Mouse (Mus musculus) intestine, embryonic 16.5 days (tissue): Measurements from ENCODE around the gene Ctxn2. TPM values are rescaled to one million over a fixed set of nuclear protein-coding genes. Genes with fewer than 3 reads are reported as not detected.
A peak's percentile ranks its signal among the peaks of the same experiment; 100 is the strongest.
"Not testable (repeated sequence)": the region's sequence is repeated elsewhere in the genome, so short reads cannot be mapped to it uniquely, and the experiment has no call there.

ENCODE experiments used
- ATAC-seq: fragments of 200-750 bp; cut with Nextera tagmentation; 2 replicates; pipeline ENCODE4 v1.8.0; 2017; ENCODE audit warnings: moderate TSS enrichment, moderate library complexity
- H3K27ac ChIP-seq: fragments of 300-500 bp; sonication (generic); 2 replicates; pipeline ENCODE4 v1.5.1; 2014; ENCODE audit warnings: mild to moderate bottlenecking, low read length
- H3K27me3 ChIP-seq: fragments of 300-500 bp; sonication (generic); replicated peaks from 2 replicates; pipeline ENCODE4 v1.6.1; 2014; ENCODE audit warnings: low read length, control low read depth, mixed read lengths; ENCODE audit not compliant: control insufficient read depth, insufficient read depth
- H3K36me3 ChIP-seq: fragments of 300-500 bp; sonication (generic); 2 replicates; pipeline ENCODE4 v1.6.1; 2014; ENCODE audit warnings: low read length, control low read depth; ENCODE audit not compliant: control insufficient read depth, insufficient read depth
- H3K4me1 ChIP-seq: fragments of 300-500 bp; sonication (generic); 2 replicates; pipeline ENCODE4 v1.6.1; 2014; ENCODE audit warnings: low read length, control low read depth, mixed read lengths; ENCODE audit not compliant: control insufficient read depth, insufficient read depth
- H3K4me2 ChIP-seq: fragments of 300-500 bp; sonication (generic); 2 replicates; pipeline ENCODE4 v1.6.1; 2014; ENCODE audit warnings: low read depth, low read length, control low read depth
- H3K4me3 ChIP-seq: fragments of 300-500 bp; sonication (generic); 2 replicates; pipeline ENCODE4 v1.5.1; 2014; ENCODE audit warnings: mild to moderate bottlenecking, low read length
- H3K9ac ChIP-seq: fragments of 300-500 bp; sonication (generic); 2 replicates; pipeline ENCODE4 v1.6.1; 2014; ENCODE audit warnings: low read depth, low read length
- H3K9me3 ChIP-seq: fragments of 300-500 bp; sonication (generic); 2 replicates; pipeline ENCODE4 v1.6.1; 2016; ENCODE audit warnings: low read length, control low read depth; ENCODE audit not compliant: control insufficient read depth
- whole genome bisulfite sequencing: fragments of 180-500 bp; shearing (Covaris S2); extraction: QIAGEN DNeasy Blood & Tissue Kit; methylation state at CpG from one replicate; pipeline ENCODE4 v1.1.7; 2014; 5-methylcytosine and 5-hydroxymethylcytosine counted together
- polyA plus RNA-seq: library from polyadenylated mRNA; unstranded; fragments of >200 nt; fragmentation: Nextera tagmentation; extraction: Ambion mirVana; gene quantifications from 2 replicates; pipeline ENCODE4 v1.2.1, GENCODE M21; 2015

Gene Ctxn2
- 0.17 TPM in 1 of 2 replicates, not detected in the other for polyA plus RNA-seq

- no peaks in the 10 kb centered on the region for H3K9me3 ChIP-seq
- H3K27me3 ChIP-seq, result no peaks in the 10 kb centered on the region
- H3K36me3 ChIP-seq, result no peaks in the 10 kb centered on the region
- peak; percentile 71 for ATAC-seq
- 1% methylated on average over 39 of the region's 39 CpGs for WGBS
- H3K9ac ChIP-seq, result no peak within 1 kb of the TSS
- no peak within 1 kb of the TSS for H3K27ac ChIP-seq
- peak within 1 kb of the TSS; percentile 69 for H3K4me2 ChIP-seq
- peaks cover 6% of the 10 kb centered on the region for H3K4me1 ChIP-seq
- peak within 1 kb of the TSS; percentile 37 for H3K4me3 ChIP-seq
These were observed at the start of gene Ctxn2 for GRCm38 (mm10) chr2:125135903-125136811. TSS of gene Ctxn2 (plus strand) at chr2:125136692.

DNA sequence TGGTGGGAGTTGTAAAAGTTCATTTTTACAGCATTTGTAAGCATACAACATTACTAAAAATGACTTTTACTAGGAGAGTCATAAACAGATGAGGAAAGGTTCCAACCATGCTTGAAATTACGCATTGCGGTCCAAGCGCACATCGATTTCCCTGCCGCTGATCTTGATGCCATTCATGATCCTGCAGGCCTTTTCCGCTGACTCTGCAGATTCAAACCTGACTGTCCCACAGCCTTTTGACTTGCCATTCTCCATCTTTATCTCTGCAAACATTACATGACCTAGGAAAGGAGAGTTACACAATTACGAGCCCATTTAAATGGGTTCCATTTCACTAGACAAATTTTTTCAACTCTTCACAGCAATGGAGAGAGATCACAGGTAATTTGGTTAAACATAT lies 47.7 kb upstream of the Ctxn2 start:
- H3K36me3 ChIP-seq, result peaks cover 3% of the 10 kb centered on the region; the same call in 1 of the 2 replicates
- H3K9me3 ChIP-seq, result no peaks in the 10 kb centered on the region
- no peak overlapping the region for H3K4me2 ChIP-seq
- no peaks in the 10 kb centered on the region for H3K27me3 ChIP-seq
- no peaks in the 10 kb centered on the region for H3K4me1 ChIP-seq
- WGBS, result 96% methylated on average over 7 of the region's 7 CpGs
- H3K9ac ChIP-seq, result no peak overlapping the region
- no peak overlapping the region for H3K27ac ChIP-seq
- ATAC-seq, result no peak
- H3K4me3 ChIP-seq, result no peak overlapping the region

DNA sequence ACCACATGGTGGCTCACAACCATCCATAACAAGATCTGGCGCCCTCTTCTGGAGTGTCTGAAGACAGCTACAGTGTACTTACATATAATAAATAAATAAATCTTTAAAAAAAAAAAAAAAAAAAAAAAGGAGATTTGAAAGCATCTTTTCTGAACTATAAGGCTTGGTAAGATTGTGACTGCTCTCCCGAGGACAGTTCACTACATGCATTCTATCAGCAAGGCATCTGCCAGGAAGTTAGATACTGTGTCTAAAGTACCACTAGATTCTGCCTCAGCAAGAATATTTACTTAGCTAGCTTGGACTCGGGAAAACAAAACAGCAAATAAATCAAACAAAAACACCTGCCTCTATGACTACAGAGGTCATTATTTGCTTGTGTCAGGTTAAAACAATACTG lies 44.4 kb upstream of the Ctxn2 start:
- WGBS, result 82% methylated on average over 3 of the region's 3 CpGs
- not testable (repeated sequence) for H3K4me1 ChIP-seq, H3K36me3 ChIP-seq, ATAC-seq, H3K9ac ChIP-seq, H3K4me2 ChIP-seq, H3K27me3 ChIP-seq, H3K4me3 ChIP-seq, H3K27ac ChIP-seq, H3K9me3 ChIP-seq

DNA sequence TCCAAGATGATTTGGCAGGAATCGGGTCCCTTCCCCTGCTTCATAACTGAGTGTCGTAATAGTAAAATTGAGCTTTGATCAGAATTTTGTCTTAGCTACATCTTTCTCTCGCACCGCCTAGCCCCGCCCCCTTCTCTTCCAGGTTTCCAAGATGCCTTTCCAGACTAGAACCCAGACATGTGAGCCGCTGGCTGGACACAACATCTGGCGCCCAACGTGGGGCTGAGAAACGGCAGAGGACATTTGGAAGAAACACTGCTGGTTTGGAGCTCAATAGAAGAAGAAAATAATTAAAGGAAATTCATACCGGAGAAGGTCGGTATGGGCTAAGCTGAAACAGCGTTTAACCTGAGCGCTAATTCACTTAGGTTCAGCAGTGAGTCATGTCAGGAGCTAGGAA lies 32.0 kb upstream of the Ctxn2 start:
- H3K27ac ChIP-seq, H3K4me3 ChIP-seq, H3K27me3 ChIP-seq, H3K9ac ChIP-seq, H3K36me3 ChIP-seq, H3K4me1 ChIP-seq, H3K4me2 ChIP-seq, ATAC-seq, H3K9me3 ChIP-seq: not testable (repeated sequence)
- WGBS, result 98% methylated on average over 13 of the region's 13 CpGs

DNA sequence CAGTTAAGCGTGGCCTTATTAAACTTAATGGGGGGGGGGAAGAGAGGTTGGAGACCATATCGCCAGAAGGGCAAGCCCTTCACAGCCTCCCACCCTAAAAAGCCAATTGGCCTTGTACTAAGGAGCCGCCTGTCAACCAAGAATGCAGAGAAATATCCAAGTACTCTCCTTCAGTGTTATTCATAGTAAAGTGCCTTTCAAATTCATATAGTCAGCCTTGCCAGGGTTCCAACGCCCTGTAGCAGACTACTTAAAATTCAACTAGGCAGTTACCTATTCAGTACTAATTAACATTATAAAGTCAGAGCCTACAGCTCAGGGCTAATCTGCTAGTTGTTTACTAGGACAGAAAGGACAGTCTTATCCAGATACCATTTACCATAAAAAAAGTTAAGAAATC lies 30.0 kb upstream of the Ctxn2 start:
- H3K36me3 ChIP-seq, H3K27ac ChIP-seq, H3K9ac ChIP-seq, H3K4me3 ChIP-seq, H3K4me2 ChIP-seq, ATAC-seq, H3K9me3 ChIP-seq, H3K27me3 ChIP-seq, H3K4me1 ChIP-seq: not testable (repeated sequence)
- WGBS, result 94% methylated on average over 4 of the region's 4 CpGs

DNA sequence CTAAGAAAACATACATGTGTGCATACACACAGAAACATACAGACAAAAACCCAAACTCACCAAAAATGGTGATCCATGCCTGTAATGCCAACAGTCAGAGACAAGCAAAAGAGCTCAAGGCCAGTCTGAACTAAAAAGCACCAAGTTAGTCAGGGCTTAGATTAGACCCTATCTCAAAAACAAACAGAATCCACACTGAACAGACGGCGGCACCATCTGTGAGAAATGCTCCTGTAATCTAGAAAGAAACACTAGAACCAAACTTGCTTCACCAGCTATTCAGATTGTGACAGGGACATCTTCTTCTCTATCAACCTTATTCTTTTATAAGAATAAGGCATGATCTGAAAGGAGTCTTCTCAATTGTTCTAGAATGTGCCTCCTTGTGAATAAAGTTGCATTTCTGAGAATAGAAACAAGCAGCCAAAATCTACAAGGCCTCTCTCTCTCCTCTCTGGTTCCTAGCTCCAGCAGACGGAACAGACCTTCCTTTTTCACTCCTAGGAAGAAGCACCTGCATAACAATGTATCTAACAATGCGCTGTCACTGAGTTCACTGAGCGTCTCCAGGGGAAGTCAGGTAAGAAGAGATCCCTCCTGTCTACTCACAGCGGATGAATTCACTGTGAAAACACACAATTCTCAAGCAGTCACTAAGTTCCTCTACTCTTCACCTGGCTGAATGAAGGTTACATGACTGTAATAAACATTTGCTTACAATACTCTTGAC lies 16.9 kb upstream of the Ctxn2 start:
- 80% methylated on average over 6 of the region's 6 CpGs for WGBS
- Histone ChIP-seq H3K36me3 (no peaks in the 10 kb centered on the region), H3K4me3 (no peak overlapping the region), H3K27ac (no peak overlapping the region), H3K9ac (no peak overlapping the region), H3K9me3 (no peaks in the 10 kb centered on the region), H3K27me3 (no peaks in the 10 kb centered on the region), H3K4me1 (peaks cover 12% of the 10 kb centered on the region; the same call in 1 of the 2 replicates), H3K4me2 (no peak overlapping the region)
- ATAC-seq, result no peak

DNA sequence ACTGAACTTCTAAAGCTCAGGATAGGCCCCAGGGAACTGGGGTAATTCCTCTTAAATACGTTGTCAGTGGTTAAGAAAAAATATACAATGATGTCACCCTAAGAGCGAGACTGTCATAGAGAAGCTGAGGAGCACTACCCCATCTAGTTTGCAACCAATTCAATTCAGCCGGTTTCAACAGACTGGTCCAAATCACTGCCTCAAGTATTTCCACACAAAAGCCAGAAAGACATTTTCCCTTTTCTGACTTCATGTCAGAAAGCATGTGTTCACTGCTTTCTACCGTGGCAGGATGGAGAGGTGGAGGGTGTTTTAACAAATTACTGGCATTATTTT lies 14.2 kb upstream of the Ctxn2 start:
- 4% methylated on average over 4 of the region's 4 CpGs for WGBS

GRCm38 (mm10) chr2:125122624-125123476 lies 13.6 kb upstream of the Ctxn2 start:
- H3K4me1 ChIP-seq, result peaks cover 12% of the 10 kb centered on the region; the same call in 1 of the 2 replicates
- peak overlapping the region; percentile 77 for H3K4me2 ChIP-seq
- peak overlapping the region; percentile 81 for H3K27ac ChIP-seq
- peak overlapping the region; percentile 74 for H3K4me3 ChIP-seq
- no peaks in the 10 kb centered on the region for H3K9me3 ChIP-seq
- H3K27me3 ChIP-seq, result no peaks in the 10 kb centered on the region
- no peaks in the 10 kb centered on the region for H3K36me3 ChIP-seq
- peak; percentile 85 for ATAC-seq
- WGBS, result 1% methylated on average over 45 of the region's 59 CpGs
- peak overlapping the region; percentile 92 for H3K9ac ChIP-seq

More for the DNA sequence above, 14.2 kb upstream of the Ctxn2 start:
- peak overlapping the region; percentile 74 for H3K4me3 ChIP-seq
- no peak for ATAC-seq
- H3K9me3 ChIP-seq, result no peaks in the 10 kb centered on the region
- H3K9ac ChIP-seq, result peak overlapping the region; percentile 92
- peaks cover 12% of the 10 kb centered on the region; the same call in 1 of the 2 replicates for H3K4me1 ChIP-seq
- peak overlapping the region; percentile 77 for H3K4me2 ChIP-seq
- no peaks in the 10 kb centered on the region for H3K27me3 ChIP-seq
- H3K27ac ChIP-seq, result peak overlapping the region; percentile 81; the same call in 1 of the 2 replicates
- no peaks in the 10 kb centered on the region for H3K36me3 ChIP-seq

DNA sequence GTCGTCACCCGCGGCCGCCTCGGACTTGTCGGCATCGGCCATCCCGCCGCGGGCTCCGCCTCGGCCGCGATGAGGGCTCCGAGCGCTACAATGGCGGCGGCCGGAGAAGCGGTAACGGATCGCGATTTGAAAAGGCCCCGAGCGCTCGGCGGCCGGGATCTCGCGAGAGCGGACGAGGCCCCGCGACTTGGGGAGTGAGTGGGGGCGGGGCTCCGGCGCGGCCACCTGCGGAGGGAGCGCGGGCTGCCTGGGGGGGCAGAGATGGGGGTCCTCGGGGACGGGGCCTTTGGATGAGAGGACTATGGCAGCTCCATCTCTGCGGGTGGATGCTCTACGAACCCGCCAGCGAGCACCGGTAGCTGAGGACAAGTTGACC lies 13.0 kb upstream of the Ctxn2 start, which contains the start of gene Myef2:
Myef2 (minus strand) TSS at position 185 of the 376 bp plus-strand sequence.
- under 1% methylated on average over 40 of the region's 48 CpGs for WGBS
- peak within 1 kb of the TSS; percentile 92 for H3K9ac ChIP-seq
- ATAC-seq, result peak; percentile 90
- peak within 1 kb of the TSS; percentile 77 for H3K4me2 ChIP-seq
- no peaks in the 10 kb centered on the region for H3K27me3 ChIP-seq
- H3K9me3 ChIP-seq, result no peaks in the 10 kb centered on the region
- peak within 1 kb of the TSS; percentile 74 for H3K4me3 ChIP-seq
- peak within 1 kb of the TSS; percentile 81 for H3K27ac ChIP-seq
- H3K4me1 ChIP-seq, result peaks cover 12% of the 10 kb centered on the region; the same call in 1 of the 2 replicates
- no peaks in the 10 kb centered on the region for H3K36me3 ChIP-seq
